Mouse (Mus musculus): Measurements from ENCODE around the gene Iah1. TPM values are rescaled to one million over a fixed set of nuclear protein-coding genes. Genes with fewer than 3 reads are reported as not detected.

Iah1 gene
- total RNA-seq, 2 experiments from 2014 or later, result 5.1 to 5.3 TPM

DNA sequence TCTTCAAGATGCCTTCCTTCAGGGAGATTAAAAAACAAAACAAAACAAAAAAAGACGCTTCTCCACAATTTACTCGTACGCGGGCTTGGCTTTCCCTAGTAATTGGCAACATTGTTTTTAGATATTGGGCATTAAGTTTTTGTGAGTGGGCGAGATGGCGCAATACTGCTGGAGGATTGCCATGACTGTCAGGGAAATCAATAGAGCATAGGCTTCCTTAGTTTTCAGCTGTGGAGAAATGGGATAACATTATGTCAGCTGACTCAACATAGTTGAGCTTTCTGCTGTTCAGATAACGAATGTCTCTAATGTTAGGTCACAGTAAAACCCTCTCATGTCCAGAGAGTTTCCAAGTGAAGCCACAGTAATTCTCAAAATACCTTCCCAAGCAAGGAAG lies 678 bp downstream of the Iah1 start:
- DNase-seq, result peak in 1 of 2 experiments; percentile 38
- intact Hi-C loops (cut with DNase I), result no loop called here

- peak; percentile 29 to 40 for DNase-seq
- intact Hi-C loops (cut with DNase I), result no loop called here
Observed at GRCm38 (mm10) chr12:21318143-21318895, 2.1 kb downstream of the Iah1 start.

DNA sequence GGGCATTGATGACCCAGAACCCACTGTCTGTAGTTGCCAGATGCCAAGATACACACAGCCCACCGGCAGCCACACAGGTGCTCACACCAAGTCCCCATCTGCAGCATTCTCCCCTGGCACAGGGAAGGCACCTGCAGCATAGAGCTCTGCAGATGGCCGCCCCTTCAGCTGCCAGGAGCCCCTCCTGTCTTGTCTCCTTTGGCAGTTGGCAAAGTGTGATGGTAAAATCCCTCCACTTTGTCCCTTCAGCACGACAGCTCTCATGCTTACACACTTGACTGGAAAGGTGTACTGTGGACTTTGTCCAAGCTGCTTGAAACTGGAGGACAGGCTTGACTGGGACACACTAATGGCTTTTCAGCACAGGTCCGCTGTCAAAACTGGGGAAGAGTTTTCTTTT lies 4.1 kb downstream of the Iah1 start:
- intact Hi-C loops (cut with DNase I), result no loop called here
- no peak for DNase-seq

DNA sequence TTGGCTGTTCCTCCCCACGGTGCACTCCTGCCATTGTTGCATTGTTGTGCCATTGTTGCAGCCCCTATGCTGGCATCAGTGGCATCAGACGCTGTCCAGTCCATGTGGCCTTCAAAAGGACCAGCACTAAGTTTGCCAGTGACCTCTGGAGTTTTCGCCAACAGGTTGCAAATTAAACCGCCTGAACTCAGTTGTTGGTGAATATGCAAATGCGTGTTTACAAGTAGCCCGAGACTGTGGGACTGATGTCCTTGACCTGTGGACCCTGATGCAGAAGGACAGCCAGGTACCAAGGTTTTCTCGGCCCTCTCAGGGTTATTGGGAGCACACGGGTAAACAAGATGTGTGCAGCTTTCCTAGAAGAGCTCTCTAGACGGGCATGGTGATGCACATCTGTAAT lies 5.0 kb downstream of the Iah1 start:
- intact Hi-C loops (cut with DNase I), result no loop called here
- DNase-seq, result no peak

GRCm38 (mm10) chr12:21322296-21322695 lies 6.1 kb downstream of the Iah1 start:
- no peak for DNase-seq
- intact Hi-C loops (cut with DNase I), result no loop called here

DNA sequence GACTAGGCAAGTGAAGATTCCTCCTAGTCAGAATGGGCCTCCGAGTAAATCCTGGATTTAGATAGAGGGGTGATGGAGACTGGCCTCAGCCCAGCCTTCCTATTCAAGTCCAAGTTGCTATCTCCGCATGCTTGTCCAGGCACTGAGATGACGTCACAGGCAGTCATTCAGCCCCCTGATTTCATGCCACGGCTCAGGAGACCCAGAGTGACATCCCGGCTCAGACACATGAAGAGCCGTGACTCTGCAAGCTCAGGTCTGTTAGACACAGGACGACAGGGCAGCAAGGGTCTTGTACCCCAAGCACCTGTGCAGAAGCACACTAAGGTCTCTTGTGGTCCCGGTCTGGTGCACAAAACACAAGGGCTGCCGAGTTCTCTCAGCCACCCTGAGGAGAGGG lies 6.7 kb downstream of the Iah1 start:
- no peak for DNase-seq
- intact Hi-C loops (cut with DNase I), result no loop called here

DNA sequence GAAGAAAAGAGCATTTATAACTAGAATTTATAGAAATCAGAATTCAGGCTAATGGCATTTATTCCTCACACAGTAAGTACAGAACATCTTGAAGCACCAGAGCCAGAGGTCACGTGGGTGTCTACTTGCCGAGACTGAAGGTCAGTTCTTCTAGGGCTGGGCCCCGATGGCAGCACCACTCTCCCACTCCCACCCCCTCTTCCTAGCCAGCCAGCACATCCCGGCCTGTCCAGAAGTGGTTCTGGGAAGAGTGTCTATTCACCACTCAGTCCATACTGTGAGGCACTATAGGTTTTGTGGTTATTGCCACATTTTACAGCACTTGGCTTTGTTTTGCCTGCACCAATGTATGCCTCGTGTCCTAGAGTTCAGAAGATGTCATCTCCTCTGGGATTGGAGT lies 7.9 kb downstream of the Iah1 start:
- intact Hi-C loops (cut with DNase I), result no loop called here
- DNase-seq, result no peak

DNA sequence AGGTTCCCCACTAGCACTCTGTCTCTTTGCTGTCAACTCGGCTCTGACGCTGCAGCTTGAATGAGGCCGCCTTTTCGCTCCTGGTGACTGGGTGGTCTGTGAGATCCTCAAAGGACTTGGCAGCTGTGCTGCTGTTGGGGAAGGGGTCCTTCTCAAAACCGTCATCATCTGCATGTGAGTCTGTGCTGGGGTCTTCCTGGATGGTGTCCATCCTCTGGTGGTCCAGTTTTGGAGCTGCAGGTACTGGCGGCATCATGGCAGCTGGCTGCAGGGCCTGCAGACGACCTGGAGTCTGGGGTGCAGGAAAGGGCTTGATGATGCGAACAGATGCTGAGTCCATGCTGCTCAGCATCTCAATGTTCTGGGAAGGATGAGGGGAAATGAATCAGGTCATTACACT lies 9.1 kb downstream of the Iah1 start:
- intact Hi-C loops (cut with DNase I), result no loop called here
- DNase-seq, result no peak

DNA sequence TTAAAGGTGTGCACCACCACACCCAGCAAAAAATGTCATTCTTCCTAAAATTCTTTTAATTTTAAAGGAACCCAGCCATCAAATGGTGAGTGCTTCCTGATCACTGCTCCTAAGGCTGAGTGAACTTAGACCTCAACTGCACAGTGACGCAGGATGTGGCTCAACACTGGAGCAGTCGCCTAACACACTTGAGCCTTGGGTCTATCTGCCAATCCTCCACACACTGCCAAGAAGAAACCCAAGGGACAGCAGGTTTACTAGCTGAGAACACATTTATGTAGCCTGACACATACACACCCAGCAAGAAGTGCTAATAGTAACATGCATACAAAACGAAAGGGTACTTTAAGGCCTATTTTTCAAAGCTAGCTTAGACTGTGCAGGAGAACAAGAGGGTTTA lies 10.1 kb downstream of the Iah1 start:
- peak in 1 of 2 experiments; percentile 15 for DNase-seq
- intact Hi-C loops (cut with DNase I), result no loop called here

DNA sequence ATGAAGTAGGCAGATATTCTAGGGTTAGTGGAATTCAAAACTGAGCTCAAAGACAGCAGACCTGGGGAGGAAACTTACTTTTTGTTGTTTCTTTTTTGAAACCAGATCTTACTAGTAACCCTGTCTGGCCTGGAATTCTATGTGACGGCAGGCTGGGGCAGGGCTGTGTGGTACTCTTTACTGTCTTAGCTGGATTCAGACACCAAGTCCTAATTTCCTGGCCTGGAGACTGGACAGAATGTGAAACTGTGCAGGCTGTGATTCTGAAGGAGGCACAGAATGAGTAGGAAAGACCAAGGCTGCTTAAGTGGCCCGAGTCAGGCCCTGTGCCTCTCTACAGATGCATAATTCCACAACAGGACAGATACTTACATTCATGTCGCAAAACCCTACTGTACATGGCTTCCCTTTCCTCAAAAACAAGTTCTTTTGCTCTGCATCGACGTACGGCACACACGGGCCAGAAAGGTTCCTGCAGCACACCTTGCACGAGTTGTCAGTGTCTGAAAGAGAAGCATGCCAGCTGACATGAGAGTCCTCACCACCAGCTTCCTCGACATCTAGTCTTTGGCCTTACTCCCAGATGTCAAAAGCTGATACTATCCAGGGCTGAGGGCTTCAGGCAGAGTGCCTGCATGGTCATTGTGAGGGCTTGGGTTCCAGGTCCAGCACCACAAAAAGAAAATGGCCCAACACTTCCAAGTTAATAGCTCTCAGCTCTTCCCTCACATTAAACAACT lies 13.6 kb downstream of the Iah1 start:
- intact Hi-C loops (cut with DNase I), result no loop called here

DNA sequence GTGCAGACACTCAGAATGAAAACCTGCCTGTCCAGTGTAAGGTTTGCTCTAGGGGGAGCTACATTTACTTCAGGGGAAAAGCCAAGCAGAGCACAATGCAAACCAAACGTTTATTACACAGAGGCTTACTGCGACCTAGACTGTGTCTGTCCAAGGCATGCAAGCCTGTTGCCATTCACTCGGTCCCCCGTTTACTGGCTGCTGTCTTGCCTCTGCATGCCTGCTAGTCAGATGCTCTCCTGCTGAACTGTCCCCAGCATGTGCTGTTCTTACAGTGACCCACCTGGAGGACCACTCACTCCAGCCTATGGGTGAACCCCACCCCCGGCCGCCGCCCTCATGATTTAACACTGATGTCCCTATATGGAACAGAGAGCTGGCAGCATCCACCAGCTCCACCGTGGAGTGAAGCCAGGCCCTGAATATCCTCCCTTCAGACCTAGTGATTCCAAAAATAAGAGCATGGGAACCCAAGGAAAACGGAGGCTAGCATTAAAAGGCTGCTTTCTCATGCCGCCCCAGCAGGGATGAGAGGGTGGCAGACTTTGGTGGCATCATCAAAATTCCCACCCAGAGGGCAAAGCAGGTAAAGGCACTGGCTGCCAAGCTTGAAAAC lies 14.9 kb downstream of the Iah1 start:
- intact Hi-C loops (cut with DNase I), result no loop called here
- DNase-seq, result no peak

More for the DNA sequence above, 13.6 kb downstream of the Iah1 start:
- DNase-seq, result no peak

DNA sequence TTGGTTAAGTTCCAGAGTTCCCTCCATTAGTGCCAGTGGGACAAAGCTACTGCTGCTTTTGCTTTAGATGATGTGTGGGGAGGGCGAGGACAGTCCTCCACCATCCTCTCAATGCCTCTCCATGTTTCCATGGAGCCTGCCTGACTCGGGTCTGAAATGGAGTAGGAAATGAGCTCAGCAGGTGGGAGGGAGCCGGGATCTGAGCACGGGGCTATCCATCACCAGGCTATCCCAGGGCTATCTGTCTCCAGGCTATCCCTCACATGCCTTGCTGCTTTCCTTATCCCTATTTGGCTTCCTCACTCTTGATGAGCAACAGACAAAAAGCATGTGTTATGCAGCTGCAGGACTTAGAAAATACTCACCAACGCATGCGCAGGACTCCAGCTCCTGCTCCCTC lies 15.5 kb downstream of the Iah1 start:
- DNase-seq, result no peak
- intact Hi-C loops (cut with DNase I), result no loop called here

GRCm38 (mm10) chr12:21333021-21333420 lies 16.8 kb downstream of the Iah1 start:
- intact Hi-C loops (cut with DNase I), result no loop called here

DNA sequence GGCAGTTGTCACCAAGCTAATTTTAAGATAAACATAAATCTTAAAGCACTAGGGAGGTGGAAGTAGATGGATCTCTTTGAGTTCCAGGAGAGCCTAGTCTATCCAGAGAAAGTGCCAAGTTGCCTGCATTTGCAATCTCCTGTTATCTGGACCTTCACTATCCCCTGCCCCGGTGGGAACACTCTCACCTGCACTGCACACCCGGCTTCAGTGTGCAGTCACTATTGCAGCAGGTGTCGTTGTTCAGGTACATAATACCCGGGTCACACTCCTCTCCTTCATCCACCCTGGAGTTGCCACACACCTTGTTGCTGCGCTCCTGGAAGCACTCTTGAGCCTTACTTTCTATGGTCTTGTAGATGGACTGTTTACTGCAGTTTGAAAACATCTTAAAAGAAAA lies 17.6 kb downstream of the Iah1 start:
- intact Hi-C loops (cut with DNase I), result no loop called here
- no peak for DNase-seq

More at GRCm38 (mm10) chr12:21333021-21333420, 16.8 kb downstream of the Iah1 start:
- DNase-seq, result no peak

DNA sequence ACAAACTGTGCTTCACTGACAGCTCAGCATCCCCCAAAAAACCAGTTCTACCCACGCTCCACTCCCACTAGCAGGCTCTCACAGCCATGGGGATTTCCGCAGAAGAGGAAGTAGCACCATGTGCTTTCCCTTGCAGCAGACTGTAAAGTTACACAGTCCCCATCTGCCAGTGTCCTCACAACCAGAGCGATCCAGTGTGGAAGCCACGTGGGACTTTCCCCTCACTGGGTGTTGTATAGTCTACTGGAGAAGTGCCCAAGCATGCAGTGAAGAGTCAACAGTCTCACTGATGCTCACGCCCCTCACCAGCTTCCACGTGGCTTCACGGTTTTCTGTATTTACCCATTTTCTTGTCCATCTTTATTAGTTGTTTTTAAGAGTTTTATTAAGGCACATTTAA lies 19.7 kb downstream of the Iah1 start:
- no peak for DNase-seq
- intact Hi-C loops (cut with DNase I), result no loop called here

GRCm38 (mm10) chr12:21337171-21337570 lies 21.0 kb downstream of the Iah1 start:
- intact Hi-C loops (cut with DNase I), result no loop called here
- no peak for DNase-seq

- intact Hi-C loops (cut with DNase I), result no loop called here
- no peak for DNase-seq
Observed at GRCm38 (mm10) chr12:21340674-21341073, 24.5 kb downstream of the Iah1 start.

DNA sequence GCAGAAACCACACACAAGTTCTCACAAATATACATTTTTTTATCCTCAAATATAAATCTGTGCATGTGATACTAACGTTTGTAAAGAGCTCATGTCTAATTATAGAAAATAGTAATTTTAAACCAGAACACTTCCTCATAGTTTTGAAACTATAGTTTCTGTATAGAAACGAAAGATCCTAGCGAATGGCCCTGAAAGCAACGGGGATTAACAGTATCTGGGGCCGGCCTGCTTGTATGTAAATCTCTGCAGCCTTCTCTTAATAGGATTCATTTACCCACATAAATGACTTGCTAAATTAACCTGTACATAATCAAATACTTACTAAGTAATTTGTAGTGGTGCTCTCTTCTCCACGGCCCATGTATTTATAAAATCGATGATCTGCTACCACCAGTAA lies 30.8 kb downstream of the Iah1 start:
- no peak for DNase-seq
- intact Hi-C loops (cut with DNase I), result no loop called here

DNA sequence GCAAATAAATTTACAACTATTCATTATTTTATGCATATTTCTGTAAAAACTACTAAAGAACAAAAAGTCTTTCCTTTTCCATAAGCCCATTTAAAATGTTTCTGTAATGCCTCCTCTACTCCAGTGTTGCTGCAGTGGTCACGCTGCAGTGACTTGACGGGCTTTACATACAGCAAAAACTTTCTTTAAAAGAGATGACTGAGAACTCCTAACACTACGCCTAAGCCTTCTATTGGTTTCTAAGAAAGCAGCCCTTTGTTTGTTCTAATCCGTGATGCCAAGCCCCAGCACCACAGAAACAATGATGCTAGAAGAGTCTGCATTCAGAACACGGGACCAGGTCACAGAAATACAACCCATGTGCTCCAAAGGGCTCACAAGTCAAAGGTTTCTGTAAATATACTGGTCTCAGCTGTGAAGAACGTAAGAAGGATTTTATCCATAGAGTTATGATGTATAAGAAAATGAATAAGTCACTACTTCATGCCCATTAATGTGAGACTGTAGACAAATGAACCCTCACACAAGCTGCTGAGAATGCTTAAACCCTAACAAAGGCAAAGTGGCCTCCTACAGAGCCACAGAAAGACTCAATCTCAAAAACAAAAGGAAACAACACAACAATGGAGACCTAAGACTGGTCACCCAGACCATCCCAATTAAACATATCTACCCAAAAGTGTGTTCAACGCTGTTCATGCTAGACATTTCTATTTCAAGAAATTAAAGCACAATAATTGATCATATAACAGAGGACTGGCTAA lies 34.1 kb downstream of the Iah1 start:
- DNase-seq, result no peak
- intact Hi-C loops (cut with DNase I), result no loop called here

GRCm38 (mm10) chr12:21353681-21354080 lies 37.5 kb downstream of the Iah1 start:
- DNase-seq, result no peak
- intact Hi-C loops (cut with DNase I), result no loop called here

GRCm38 (mm10) chr12:21362686-21363085 lies 46.5 kb downstream of the Iah1 start:
- no peak for DNase-seq
- intact Hi-C loops (cut with DNase I), result no loop called here
